19 mouse cellular contexts compared by ENCODE assay signal in genomic region chr14:15374271-15374670, GRCm38 (mm10).
DNase-seq lines count a peak whose midpoint lies in the region; ATAC-seq and TF ChIP-seq lines count a peak whose summit lies in the region.
"Had no signal": no experiment of that assay in that cellular context is flagged by ENCODE, and none has a peak within 500 bp of the region (broad histone marks: within the 10 kb centered on the region; RNA-seq: fewer than 3 reads in every experiment).

No protein-coding gene starts in this region.

- no peaks in the 10 kb centered on the region for H3K9me3 ChIP-seq in hindbrain, embryonic 13.5 days
- H3K9me3 ChIP-seq: embryonic facial prominence, embryonic 13.5 days; forebrain, embryonic 12.5 days; heart, embryonic 12.5 days; hindbrain, embryonic 12.5 days had no signal

- H3K27me3 ChIP-seq in hindbrain, embryonic 13.5 days = no peaks in the 10 kb centered on the region
- H3K27me3 ChIP-seq: embryonic facial prominence, embryonic 13.5 days; forebrain, embryonic 12.5 days; heart, embryonic 12.5 days; hindbrain, embryonic 12.5 days had no signal

- peak; percentile 37 to 42 for DNase-seq in frontal cortex, adult 2 months (ENCODE audit: extremely low spot score in 1 of 2, low spot score in 1 of 2)
- DNase-seq in frontal cortex, postnatal 14 days (ENCODE audit: low spot score in 2 of 2) = no peak
- peak; percentile 30 to 35 for DNase-seq in left cerebral cortex, postnatal 36 days (ENCODE audit: low spot score in 2 of 2)
- no peak for DNase-seq in left cerebral cortex, postnatal 10 days (ENCODE audit: extremely low spot score in 1 of 2, low spot score in 2 of 2)
- DNase-seq in neural tube, embryonic 10.5 days (ENCODE audit: extremely low spot score, low spot score) = no peak
- DNase-seq: adrenal gland, postnatal 10 days; cerebellum, adult 11-12 months; cerebellum, adult 9-10 months; cerebellum, postnatal 25 days; gastrocnemius, adult 2 months; gastrocnemius, postnatal 25 days had no signal

- no peak for TF ChIP-seq CTCF in cortical plate, adult 2 months (IDR thresholded peaks at IDR 0.05; ENCODE audit: extremely low read depth, insufficient read depth, low read length)

- H3K4me3 ChIP-seq in cortical plate, adult 2 months (ENCODE audit: insufficient read depth, low read length) = no peak overlapping the region
- H3K4me3 ChIP-seq in hindbrain, embryonic 13.5 days = no peak overlapping the region
- H3K4me3 ChIP-seq: embryonic facial prominence, embryonic 13.5 days; forebrain, embryonic 12.5 days; gastrocnemius, adult 2 months; heart, embryonic 12.5 days; hindbrain, embryonic 12.5 days had no signal

- H3K27ac ChIP-seq in cortical plate, adult 2 months (ENCODE audit: insufficient read depth, low read length) = peak overlapping the region; percentile 84; the same call in 1 of the 2 replicates
- no peak overlapping the region for H3K27ac ChIP-seq in hindbrain, embryonic 13.5 days
- H3K27ac ChIP-seq: embryonic facial prominence, embryonic 13.5 days; forebrain, embryonic 12.5 days; gastrocnemius, adult 2 months; hindbrain, embryonic 12.5 days; hindbrain, postnatal 0 days had no signal

- intact Hi-C loops in left cerebral cortex, postnatal 36 days (cut with DNase I) = no loop called here
- intact Hi-C loops in left cerebral cortex, postnatal 10 days (cut with DNase I) = no loop called here

- H3K4me1 ChIP-seq in cortical plate, adult 2 months (ENCODE audit: control insufficient read depth, insufficient read depth, low read length) = peaks cover 4% of the 10 kb centered on the region; the same call in 1 of the 2 replicates
- H3K4me1 ChIP-seq in hindbrain, embryonic 13.5 days (replicated peaks) = no peaks in the 10 kb centered on the region
- H3K4me1 ChIP-seq: embryonic facial prominence, embryonic 13.5 days; hindbrain, embryonic 12.5 days had no signal

- no peak for TF ChIP-seq POLR2A in cortical plate, adult 2 months (IDR thresholded peaks at IDR 0.05; ENCODE audit: extremely low read depth, insufficient read depth, low read length)

- no peak for ATAC-seq in hindbrain, embryonic 13.5 days (ENCODE audit: low FRiP score)
- ATAC-seq: forebrain, embryonic 16.5 days; hindbrain, postnatal 0 days had no signal

- no peaks in the 10 kb centered on the region for H3K36me3 ChIP-seq in hindbrain, embryonic 13.5 days
- H3K36me3 ChIP-seq: embryonic facial prominence, embryonic 13.5 days; forebrain, embryonic 12.5 days; heart, embryonic 12.5 days; hindbrain, embryonic 12.5 days had no signal

- no peak overlapping the region for H3K9ac ChIP-seq in hindbrain, embryonic 13.5 days
- H3K9ac ChIP-seq: embryonic facial prominence, embryonic 13.5 days; forebrain, embryonic 12.5 days; heart, embryonic 12.5 days; hindbrain, embryonic 12.5 days had no signal

- no peak overlapping the region for H3K4me2 ChIP-seq in hindbrain, embryonic 13.5 days
- H3K4me2 ChIP-seq: embryonic facial prominence, embryonic 13.5 days; forebrain, embryonic 12.5 days; heart, embryonic 12.5 days; hindbrain, embryonic 12.5 days had no signal

Comparison
In these comparisons a context has a peak if more than half of its experiments do, and no peak if none do; other contexts are left out.
1. DNase-seq: peak in frontal cortex, adult 2 months (2 of 2) and left cerebral cortex, postnatal 36 days (2 of 2); none in frontal cortex, postnatal 14 days (0 of 2), left cerebral cortex, postnatal 10 days (0 of 2) and neural tube, embryonic 10.5 days (single experiment).